Mouse (Mus musculus) hindlimb bud, embryonic 11.5 days (tissue): ENCODE measurements around the gene Cldn7.

ENCODE experiments used
- DNase-seq: peaks from one replicate; pipeline ENCODE4 v3.0.0-alpha.2; 2012; ENCODE audit warnings: low read depth, low spot score; ENCODE audit errors: extremely low spot score

Cldn7 gene

DNA sequence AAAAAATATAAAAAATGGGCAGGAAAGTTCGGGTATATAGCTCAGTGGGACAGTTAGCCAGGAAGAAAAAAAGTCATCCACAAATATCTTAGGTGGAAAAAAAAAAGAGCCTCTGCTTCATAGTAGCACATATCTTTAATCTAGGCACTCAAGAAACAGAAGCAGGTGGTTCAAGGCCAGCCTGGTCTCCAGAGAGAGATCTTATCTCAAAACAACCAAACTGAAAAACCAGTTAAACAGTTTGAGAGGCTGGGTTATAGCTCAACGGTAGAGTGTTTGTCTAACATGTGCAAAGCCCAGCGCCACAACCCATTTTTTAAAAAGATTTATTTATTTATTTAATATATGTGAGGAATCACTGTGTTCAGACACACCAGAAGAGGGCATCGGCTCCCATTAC is 31.5 kb upstream of the Cldn7 start:
- DNase-seq: no peak

DNA sequence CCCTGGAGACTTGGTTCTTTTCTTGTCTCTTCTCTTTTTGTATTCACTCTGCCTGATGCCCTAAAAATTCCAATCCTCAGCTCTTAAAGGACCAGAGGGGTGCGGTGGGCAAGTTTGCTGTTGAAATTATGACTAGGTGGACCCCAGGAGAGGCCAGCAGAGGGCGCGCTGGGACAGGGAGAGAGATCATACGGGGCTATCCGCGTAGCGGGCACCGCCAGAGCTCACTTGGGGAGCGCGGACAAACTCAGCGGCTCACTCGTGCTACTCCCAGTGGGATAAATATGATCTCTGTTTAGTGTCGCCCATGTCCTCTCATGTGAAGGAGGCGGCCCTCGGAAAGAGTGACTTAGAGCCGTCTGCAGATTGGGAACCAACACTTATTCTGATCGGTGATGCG is 30.4 kb upstream of the Cldn7 start:
- DNase-seq: peak; percentile 81

DNA sequence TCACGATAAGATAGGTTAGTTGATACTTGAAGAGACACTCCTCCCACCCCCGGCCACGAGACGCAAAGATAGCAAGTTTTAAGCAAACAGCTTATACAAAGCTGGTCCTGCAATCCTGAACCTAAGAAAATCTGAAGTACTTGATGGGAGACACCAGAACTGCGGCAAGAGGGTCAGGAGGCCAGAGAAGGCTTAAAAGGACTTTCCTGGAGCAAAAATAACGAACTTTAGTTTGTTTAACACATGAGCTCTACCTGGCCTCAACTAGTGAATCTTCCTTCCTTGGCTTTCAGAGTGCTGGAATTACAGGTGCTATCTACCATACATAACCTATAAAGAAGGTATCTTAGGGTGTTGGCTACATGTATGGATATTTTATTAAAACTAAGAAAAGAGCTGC is 29.9 kb upstream of the Cldn7 start:
- no peak for DNase-seq

DNA sequence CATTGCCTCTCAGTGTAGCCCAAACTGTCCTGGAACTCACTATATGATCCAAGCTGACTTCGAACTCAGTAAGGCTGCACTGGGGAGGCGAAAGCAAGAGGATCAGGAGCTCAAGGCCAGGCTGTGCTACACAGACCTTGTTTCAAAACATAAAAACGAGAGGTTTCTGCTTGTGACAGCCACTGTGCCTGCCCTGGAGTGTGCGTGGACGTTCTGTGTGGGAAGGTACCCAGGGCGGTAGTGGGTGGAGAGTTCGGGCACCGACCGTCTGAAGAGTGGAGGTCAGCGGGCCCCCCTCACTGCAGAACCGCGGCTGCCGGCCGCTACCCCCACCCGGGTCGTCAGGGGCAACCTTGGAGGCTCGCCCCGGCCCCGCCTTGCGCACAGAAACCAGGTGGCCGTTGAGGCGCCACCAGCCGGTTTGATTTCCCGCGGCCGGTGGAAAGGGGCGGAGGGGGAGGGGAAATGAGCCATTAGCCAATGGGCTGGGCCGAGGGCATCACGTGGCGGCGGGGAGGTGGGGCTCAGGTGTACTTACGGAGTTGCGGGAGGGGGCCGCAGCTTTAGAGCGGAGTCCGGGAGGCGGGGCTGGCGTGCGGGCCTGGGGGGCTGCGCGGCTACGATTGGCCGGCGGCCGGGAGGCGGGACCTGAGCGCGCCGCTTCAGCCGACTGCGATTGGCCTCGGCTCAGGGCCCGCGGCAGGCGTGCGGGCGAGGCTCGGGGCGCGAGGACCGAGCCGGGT is 29.3 kb upstream of the Cldn7 start, which contains the start of gene Ybx2:
TSS of gene Ybx2 (plus strand) at position 660 of the 743 bp plus-strand sequence.
- DNase-seq: peak; percentile 33

DNA sequence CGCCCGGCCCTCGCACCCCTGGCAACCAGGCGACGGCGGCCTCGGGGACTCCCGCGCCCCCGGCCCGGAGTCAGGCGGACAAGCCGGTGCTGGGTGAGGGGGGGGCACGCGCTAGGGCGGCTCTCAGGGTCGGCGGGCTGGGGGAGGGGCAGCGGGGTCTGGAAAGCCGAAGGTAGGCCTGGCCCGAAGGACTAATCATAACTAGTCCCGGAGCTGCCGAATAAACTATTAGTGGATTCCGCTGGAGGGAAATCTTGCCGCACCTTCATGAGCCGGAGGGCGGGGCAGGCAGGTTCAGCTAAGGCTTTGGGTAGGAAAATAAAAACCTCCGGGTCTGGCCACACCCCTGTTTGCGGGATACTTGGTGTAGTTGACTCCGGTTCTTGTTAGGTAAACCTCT is 28.4 kb upstream of the Cldn7 start:
- no peak for DNase-seq

DNA sequence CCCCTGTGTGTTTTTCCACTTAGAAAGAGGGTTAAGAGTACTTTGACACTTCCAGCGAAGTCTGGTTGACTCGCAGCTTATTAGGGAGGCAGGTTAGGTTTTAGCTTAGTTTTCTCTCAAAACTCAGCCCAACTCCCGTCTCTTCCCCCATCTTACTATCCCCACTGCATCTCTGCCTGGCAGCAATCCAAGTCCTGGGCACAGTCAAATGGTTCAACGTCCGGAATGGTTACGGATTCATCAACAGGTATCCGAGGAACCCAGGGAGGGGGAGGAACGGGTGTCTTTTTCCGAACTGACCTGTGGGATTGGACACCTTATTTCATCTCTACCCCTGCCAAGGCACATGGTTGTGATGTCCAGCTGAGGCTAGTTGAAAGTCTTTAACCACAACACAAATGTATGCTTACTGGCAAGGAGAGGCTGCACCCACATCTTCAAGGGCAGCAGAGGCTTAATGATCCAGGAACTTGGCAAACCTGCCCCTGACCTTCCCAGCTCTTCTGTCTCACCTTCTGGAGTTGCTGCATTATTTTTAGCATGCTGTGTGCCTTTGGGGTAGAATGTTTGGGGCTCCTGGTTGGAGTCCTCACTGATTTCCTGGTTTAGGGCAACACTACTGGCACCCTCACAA is 27.7 kb upstream of the Cldn7 start:
- DNase-seq: no peak

DNA sequence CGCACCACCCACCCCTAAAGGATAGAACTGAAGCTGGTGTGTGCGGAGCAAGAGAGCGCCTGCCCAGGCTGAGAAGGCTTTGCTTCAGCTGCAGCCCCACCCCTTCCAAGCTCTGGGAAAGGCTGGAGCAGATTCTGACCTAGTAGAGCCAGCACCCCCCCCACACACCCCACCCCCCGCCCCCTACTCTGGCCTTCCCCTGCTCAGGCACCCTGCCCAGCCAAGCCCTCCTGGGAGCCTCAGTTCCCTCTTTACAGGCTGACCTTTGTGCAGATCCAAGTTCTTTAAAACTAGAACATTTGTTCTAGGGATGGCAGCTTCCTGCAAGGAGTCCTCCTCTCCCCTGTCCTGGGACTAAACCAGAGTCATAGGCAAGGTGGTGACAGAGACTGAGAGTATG is 27.2 kb upstream of the Cldn7 start:
- DNase-seq: no peak

DNA sequence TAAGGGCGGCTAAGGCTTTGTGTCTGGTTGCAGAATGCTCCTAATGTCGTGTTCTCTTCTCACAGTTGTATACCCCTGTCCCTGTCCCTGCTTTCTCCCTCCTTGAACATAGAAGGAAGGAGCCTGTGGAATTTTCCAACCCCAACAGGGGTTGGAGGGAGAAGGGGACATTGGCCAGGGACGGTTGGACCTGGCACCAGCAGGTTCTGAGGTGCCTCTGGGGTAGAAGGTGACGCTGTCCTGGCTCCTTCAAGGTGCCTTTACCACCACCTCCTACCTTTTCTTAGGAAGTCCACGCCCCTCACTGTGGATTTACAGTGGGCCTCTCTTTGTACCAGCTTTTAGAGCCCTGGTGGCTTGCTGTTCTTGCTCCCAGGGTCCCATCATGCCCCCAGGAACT is 26.7 kb upstream of the Cldn7 start:
- no peak for DNase-seq

DNA sequence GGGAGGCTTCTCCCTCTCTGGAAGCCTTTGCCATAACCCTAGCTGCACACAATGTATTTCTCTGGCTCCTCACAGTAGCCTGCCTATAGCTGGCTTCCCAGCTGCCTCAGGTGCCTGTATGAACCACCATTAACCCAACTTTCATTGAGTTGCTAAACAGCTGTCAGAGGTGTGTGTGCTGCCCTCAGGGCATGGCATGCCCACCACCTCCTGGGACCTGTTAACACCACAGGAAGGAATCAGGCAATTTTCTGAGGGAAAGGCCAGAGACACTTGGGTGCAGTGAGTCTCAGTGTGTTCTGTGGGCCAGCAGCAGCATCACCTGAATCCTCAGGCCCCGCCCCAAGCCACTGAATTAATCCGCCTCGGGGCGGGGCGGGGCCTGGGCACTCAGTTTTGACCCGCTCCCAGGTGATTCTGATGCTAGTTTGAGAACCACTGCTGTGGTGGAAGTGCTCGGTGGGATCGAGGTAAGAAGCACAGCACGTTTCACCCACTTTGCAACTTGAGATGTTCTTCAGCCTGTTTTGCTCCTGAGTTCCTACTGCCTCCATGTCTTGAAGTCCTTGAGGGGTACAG is 26.1 kb upstream of the Cldn7 start:
- DNase-seq: no peak

DNA sequence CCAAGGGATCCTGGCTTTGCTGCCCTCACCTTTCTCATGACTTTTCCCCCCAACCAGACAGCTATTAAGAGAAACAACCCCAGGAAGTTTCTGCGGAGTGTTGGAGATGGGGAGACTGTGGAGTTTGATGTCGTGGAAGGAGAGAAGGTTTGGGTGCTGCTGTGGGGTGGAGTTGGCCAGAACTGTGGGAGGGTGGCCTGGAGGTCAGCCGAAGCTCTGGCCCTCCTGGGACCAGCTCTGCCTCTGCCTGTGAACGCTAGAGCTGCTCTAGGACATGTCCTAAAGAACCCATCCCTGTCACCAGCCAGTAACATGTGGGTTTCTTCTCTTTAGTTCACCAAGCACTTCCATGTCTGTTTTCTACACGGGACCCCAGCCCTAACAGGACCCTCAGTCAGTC is 25.4 kb upstream of the Cldn7 start:
- no peak for DNase-seq

DNA sequence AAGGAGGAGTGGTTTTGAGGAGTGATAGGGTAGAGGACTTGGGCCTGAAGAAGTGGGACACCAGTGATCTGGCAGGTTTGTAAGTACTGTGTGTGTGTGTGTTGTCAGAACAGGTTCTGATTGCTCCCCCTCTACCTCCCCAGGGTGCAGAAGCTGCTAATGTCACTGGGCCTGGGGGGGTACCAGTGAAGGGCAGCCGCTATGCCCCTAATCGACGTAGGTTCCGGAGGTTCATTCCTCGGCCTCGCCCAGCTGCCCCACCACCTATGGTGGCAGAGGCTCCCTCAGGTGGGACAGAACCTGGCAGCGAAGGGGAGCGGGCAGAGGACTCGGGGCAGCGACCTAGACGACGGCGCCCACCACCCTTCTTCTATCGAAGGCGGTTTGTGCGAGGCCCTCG is 24.8 kb upstream of the Cldn7 start:
- no peak for DNase-seq

DNA sequence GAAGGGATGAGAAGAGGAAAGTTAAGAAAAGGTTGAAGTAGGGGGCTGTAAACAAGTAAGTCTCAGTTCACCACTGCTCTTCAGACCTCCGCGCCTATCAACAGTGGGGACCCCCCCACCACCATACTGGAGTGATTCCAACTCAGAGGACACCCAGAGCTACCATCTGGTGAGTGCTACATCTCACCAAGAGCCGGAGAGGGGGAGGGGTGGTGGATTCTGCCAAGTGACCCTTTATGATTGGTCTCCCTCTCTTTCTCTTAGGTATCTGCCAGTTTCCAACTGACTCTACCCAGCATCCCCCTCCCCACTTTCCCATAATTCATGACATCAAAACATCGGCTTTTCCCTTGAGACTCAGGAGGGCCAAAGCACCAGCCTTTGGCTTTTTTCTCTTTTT is 23.6 kb upstream of the Cldn7 start:
- DNase-seq: no peak

DNA sequence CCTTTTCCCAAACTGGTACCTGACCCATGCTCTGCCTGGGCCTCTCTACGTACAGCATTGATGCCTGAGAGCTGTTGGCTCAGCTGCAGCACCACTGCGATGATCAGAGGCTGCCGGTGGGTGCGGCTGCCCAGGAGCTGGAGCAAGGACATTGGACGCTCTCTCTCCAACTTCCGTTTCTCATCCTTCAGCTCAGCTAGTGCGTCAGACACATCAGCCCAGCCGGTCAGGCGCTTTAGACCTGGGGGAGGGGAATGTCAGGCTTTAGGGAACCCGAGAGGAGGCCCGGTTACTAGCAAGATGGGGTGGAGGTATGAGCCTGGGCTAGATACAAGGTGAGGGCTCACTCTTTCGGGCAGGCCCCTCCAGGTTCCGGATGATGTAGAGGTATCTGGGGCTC is 19.4 kb upstream of the Cldn7 start:
- DNase-seq: no peak

DNA sequence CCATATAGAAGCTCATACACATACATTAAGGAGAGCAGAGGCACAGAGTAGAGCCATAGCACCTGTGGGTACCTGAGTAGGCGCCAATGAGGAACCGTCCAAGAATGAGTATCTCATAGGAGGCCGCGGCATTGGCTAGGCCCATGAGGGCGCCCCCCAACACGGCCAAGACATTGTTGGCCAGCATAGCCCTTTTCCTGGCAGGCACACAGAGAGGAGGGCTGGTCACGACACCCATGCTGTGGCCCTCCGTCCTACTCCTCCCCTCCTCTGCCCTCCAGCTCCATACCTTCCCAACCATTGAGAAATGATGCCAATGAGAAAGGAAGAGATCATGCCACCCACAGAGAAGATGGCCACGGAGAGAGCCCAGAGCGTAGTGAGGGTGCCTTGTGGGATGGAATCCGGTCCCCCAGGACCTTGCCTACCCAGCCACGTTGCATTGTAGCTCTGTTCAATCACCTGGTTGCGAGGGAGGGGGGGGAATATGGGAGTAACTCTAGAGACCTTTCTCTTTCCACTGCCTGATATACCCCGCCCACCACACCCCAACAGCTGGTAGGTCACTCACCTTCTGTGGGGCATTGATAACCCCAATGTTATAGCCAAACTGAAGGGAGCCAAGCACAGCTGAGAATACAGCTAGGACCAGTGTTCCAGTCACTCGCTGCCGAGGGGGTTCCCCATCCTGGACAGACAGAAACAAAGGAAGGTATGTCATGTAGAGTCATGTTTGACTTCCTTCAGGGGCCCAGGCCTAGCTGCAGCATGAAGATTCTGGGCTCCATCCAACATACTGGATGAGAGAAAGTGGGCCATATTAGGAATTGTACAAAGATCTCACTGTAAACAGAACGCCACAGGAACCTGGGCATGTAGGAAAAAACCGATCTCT is 18.3 kb upstream of the Cldn7 start:
- no peak for DNase-seq

DNA sequence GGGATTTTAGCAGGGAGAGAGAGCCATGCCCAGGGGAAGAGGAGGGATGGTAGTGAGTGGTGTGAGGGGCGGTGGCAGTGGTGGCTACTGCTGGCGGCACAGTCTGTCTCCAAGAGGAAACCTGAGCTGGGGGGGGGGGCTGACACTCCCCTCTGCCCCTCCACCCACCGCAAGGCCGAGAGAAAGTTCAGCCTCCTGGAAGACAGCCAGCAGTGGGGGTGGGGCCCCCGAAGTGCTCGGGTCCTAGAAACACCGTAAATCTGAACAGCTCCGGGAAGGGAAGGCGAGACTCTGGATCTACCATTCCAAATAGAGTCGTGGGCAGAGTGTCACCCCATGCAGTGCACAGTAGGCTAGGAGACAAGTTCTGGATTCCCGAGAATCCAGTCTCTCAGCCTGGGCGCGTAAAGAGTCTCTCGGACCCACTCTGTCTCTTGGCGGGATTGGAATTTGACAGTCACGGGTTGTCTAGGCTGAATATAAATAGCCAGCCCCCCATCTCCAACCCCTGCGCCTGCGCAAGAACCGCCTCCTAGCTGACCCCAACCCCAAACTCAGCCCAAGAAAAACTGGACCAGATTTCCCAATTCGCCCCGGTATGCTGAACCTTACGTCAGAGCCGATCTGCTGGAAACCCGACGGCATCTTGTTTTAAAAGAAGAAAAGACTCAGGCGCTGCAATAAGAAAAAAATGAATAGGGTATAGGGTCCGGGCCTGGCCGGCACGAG is 17.1 kb upstream of the Cldn7 start:
- no peak for DNase-seq

DNA sequence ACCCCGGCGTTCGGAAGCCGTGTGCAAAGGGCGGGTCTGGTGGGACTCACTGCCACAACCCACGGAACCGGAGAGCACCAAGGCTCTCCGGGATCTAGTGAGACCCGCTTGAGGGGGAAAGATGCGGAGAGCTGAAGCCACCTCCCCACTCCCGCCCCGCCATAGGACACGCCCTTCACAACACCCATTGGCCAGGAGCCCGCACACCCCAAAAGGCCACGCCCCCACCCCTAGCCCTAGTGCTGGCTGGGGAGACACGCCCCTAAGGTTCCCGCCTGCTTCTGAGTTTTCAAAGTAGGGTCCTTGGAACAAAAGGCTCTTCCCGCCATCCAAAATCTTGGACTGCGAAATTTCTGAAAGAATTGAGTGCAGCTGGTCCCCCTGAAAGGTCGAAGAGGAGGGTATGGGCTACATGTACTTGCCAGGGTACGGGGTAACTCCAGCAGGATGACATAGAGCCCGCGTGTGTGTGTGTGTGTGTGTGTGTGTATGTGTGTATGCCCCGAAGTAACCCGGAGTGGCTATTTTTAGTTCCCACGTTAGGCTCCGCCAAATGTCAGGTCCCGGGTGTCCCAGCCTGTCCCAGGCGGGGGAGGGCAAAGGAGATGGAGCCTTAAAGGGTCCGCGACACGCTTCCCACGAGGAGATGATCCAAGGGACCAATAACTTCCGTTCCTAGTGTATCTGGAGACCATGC is 16.4 kb upstream of the Cldn7 start, which contains the start of gene Slc2a4:
TSS of gene Slc2a4 (minus strand) at position 123 of the 697 bp plus-strand sequence.
- DNase-seq: peak; percentile 83

DNA sequence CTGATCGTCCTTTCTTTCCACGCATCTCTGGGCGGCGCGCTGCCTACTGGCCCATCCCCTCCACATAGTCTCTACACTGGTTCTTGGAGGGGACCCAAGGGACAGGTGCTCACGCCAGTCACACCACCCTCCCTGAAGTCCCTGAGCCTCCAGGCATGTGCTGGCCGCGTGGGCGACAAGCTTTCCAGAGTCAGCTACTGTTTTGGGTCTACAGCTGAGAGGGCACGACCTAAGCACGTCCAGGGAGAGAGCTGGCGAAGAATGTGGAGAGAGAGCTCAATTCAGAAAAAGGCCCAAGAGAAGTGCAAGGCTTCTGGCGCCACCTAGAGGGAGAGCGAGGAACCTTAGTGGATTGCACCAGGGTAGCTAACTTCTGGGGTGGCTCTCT is 15.8 kb upstream of the Cldn7 start:
- DNase-seq: peak; percentile 94

DNA sequence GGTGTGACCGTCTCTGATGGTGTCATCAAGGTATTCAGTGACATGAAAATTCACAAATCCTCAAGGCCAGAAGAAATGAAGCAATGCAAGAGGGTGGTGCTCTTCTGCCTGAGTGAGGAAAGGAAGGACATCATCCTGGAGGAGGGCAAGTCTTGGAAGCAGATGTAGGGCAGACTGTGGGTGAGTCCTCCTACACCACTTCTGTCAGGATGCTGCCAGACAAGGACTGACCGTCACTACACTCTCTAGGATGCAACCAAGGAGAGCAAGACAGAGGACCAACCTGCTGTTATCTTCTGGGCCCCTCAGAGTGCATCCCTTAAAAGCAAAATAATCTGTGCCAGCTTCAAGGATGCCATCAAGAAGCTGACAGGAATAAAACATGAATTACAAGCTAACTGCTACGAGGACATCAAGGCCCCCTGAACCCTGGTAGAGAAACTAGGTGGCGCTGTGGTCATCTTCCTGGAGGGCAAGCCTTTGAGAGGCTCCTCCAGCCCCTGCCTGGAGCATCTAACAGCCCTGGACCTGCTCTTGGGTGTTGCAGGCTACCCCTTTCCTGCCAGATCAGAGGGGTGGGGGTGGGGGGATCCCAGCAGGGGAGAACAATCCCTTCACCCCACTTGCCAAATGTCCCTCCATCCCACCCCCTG is 13.6 kb upstream of the Cldn7 start:
- DNase-seq: no peak

DNA sequence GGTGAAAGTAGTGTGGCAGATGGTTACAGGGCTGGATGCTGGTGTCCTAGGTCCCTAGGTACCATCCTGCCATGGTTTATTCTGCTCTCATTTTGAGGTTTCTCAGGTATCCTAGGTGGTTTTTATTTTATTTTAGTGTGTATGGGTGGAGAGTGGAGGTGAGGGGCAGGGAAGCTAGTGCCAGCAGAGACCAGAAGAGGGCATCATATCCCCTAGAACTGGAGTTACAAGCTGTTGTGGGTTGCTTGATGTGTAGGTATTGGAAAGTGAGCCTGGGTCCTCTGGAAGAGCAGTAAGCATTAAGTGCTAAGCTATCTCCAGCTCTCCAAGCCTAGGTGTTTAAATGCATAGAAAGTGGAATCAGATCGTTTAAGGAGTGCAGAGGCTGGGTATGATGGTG is 12.3 kb upstream of the Cldn7 start:
- DNase-seq: no peak
